Mouse (Mus musculus) limb, embryonic 12.5 days (tissue): Measurements from ENCODE around the gene Recql. TPM values are rescaled to one million over a fixed set of nuclear protein-coding genes. Genes with fewer than 3 reads are reported as not detected.
"Not testable (repeated sequence)": the region's sequence is repeated elsewhere in the genome, so short reads cannot be mapped to it uniquely, and the experiment has no call there.

Experiments used
- ATAC-seq: fragments of 200-750 bp; cut with Nextera tagmentation; 2 replicates; pipeline ENCODE4 v1.8.0; 2017; ENCODE audit warnings: low read depth, moderate TSS enrichment; ENCODE audit not compliant: insufficient number of reproducible peaks, insufficient read depth, low FRiP score, low TSS enrichment
- H3K27ac ChIP-seq: fragments of 300-500 bp; sonication (generic); 2 replicates; pipeline ENCODE4 v1.5.1; 2016; ENCODE audit warnings: mild to moderate bottlenecking, moderate library complexity
- H3K27me3 ChIP-seq: fragments of 300-500 bp; sonication (generic); 2 replicates; pipeline ENCODE4 v1.6.1; 2016; ENCODE audit warnings: mild to moderate bottlenecking, moderate library complexity
- H3K36me3 ChIP-seq: fragments of 300-500 bp; sonication (generic); 2 replicates; pipeline ENCODE4 v1.6.1; 2016; ENCODE audit warnings: mild to moderate bottlenecking, moderate library complexity
- H3K4me1 ChIP-seq: fragments of 300-500 bp; sonication (generic); replicated peaks from 2 replicates; pipeline ENCODE4 v1.6.1; 2016
- H3K4me2 ChIP-seq: fragments of 300-500 bp; sonication (generic); 2 replicates; pipeline ENCODE4 v1.6.1; 2016; ENCODE audit warnings: mild to moderate bottlenecking, moderate library complexity
- H3K4me3 ChIP-seq: fragments of 300-500 bp; sonication (generic); replicated peaks from 2 replicates; pipeline ENCODE4 v1.5.1; 2016; ENCODE audit warnings: mild to moderate bottlenecking
- H3K9ac ChIP-seq: fragments of 300-500 bp; sonication (generic); replicated peaks from 2 replicates; pipeline ENCODE4 v1.6.1; 2016; ENCODE audit warnings: mild to moderate bottlenecking, moderate library complexity
- H3K9me3 ChIP-seq: fragments of 300-500 bp; sonication (generic); 2 replicates; pipeline ENCODE4 v1.6.1; 2016; ENCODE audit warnings: mild to moderate bottlenecking, moderate library complexity
- WGBS: fragments of 180-500 bp; shearing (Covaris S2); methylation state at CpG from one replicate; pipeline ENCODE4 v1.1.7; 2016; 5-methylcytosine and 5-hydroxymethylcytosine counted together
- polyA plus RNA-seq: library from polyadenylated mRNA; unstranded; fragments of >200 nt; fragmentation: Nextera tagmentation; extraction: Ambion mirVana; gene quantifications from 2 replicates; pipeline ENCODE4 v1.2.1, GENCODE M21; 2016

The Recql gene
- polyA plus RNA-seq, 1 experiment from 2014 or later = 29.7 TPM

DNA sequence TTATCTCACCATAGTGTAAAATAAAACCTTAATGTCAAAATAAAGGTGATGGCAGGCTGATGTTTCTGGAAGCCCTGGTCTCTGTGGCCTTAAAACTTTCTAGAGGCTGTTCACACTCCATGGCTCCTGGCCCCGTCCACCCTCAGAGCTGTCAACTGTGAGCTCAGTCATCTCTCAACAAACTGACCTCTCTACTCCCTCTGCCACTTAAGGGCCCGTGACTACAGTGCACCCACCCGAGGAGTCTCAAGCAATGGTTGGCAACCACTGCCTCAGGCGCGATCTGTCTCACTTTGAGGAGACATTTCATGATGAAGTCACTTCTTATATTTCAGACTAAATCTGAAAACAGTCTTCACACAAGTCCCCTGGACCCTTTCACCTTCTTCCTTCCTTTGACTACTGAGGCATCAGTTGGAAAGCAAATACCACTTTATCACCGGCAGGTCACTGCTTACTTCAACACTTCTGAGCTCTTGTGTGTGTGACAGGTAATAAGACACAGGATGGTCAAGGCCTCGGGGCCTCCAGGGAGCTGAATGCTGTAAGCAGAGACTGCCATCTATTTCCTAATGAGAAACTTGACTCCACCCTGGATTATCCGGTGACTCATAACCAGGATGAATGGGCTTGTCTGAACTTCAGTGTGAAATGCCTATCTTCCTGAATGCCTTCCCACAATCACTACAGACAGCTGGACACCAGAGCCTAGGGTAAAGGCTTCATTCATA, 21.0 kb downstream of the Recql start:
- peaks cover 74% of the 10 kb centered on the region for H3K36me3 ChIP-seq
- H3K4me2 ChIP-seq = no peak overlapping the region
- 90% methylated on average over 8 of the region's 8 CpGs for WGBS
- H3K4me3 ChIP-seq = no peak overlapping the region
- no peak overlapping the region for H3K27ac ChIP-seq
- no peaks in the 10 kb centered on the region for H3K9me3 ChIP-seq
- H3K9ac ChIP-seq = no peak overlapping the region
- H3K27me3 ChIP-seq = no peaks in the 10 kb centered on the region
- no peak for ATAC-seq
- no peaks in the 10 kb centered on the region for H3K4me1 ChIP-seq

DNA sequence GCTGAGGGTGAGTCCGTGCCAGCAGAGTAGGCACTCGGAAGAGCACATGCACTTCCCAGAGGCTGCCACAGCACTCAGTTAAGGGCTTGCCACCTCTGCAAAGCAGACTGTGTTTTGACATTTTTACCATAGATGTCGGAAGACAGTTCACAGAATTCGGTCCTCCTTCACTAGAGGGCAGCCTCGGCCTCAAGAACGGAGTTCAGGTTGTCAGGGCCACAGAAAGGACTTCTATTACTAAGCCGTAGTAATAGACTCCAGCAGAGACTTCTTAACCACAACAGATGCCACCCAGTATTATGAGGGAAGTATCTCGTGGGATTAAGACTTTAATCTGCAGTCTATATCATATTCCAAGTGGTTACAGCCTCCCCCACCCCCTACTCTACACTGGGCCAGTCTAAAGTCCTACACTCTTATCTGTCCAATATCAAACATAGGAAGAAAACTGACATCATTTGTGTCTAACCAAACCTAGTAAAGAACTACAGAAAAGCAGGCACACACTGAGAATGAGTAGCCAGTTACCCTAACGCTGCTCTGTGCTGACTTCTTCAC, 23.8 kb downstream of the Recql start:
- no peak overlapping the region for H3K4me3 ChIP-seq

DNA sequence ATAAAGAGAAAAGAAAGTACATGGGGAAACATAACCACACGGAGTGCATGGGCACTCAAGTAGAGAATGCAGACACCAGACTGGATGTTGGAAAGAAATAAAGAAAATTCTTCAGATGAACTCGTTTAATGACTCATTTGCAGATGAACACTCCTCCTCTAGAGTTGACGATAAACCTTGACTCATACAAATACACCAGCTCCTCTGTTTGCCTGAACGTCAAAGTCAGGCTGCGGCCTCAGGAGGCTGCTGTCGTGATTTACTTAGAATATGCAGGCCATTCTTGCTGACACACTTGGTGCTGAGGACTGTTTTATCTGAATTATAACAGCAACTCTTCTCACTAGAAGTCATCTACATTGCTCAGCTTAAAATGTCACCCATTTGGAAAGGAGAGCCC, 24.9 kb downstream of the Recql start:
- peaks cover 79% of the 10 kb centered on the region for H3K36me3 ChIP-seq

More for the DNA sequence above, 23.8 kb downstream of the Recql start:
- H3K9me3 ChIP-seq = no peaks in the 10 kb centered on the region
- no peak overlapping the region for H3K27ac ChIP-seq
- H3K4me2 ChIP-seq = no peak overlapping the region
- H3K36me3 ChIP-seq = peaks cover 83% of the 10 kb centered on the region
- no peak overlapping the region for H3K9ac ChIP-seq
- no peaks in the 10 kb centered on the region for H3K4me1 ChIP-seq
- no peak for ATAC-seq
- WGBS = 75% methylated on average over 9 of the region's 9 CpGs
- H3K27me3 ChIP-seq = no peaks in the 10 kb centered on the region

DNA sequence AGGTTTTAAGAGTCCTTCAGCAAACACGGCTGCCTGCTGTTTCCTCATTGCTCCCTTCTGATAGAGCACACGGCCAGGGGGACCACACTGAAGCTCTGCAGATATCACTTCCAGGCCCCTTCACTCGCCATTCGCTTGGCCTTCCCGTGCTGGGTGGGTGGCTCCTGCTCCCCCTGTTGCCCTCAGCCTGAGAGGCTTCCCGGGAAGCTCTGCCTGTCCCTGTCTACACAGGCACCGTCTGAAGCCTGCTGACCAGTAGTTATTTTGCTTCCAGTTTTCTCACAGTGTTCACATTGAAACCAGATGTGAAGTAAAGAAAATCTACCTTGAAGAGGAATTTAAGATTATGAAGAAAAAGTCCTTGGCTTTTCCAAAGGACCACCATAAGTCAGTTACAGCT, 29.8 kb downstream of the Recql start:
- Histone ChIP-seq H3K9me3 (no peaks in the 10 kb centered on the region), H3K9ac (no peak overlapping the region), H3K4me1 (no peaks in the 10 kb centered on the region), H3K27ac (no peak overlapping the region), H3K4me3 (no peak overlapping the region), H3K4me2 (no peak overlapping the region), H3K36me3 (peaks cover 68% of the 10 kb centered on the region), H3K27me3 (no peaks in the 10 kb centered on the region)
- no peak for ATAC-seq
- WGBS = 72% methylated on average over 7 of the region's 7 CpGs

More for the DNA sequence above, 24.9 kb downstream of the Recql start:
- Histone ChIP-seq H3K4me3 (no peak overlapping the region), H3K4me2 (no peak overlapping the region), H3K4me1 (no peaks in the 10 kb centered on the region), H3K9me3 (no peaks in the 10 kb centered on the region), H3K27me3 (no peaks in the 10 kb centered on the region), H3K9ac (no peak overlapping the region), H3K27ac (no peak overlapping the region)
- no peak for ATAC-seq
- WGBS = 91% methylated on average over 6 of the region's 6 CpGs

DNA sequence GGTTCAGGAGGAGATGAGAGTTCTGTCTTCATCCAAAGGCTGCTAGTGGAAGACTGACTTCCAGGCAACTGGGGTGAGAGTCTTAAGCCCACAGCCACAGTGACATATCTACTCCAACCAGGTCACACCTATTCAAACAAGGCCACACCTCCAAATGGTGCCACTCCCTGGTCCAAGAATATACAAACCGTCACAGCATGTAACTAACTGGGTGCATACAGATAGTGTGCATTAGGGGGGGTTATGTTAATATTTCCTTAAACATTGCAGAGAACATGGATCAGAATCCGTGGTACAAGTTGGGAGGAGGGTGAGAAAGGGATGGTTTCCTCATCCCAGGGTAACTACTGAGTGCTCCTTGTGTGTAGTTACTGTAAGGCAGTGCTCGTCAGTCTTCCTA, 34.8 kb downstream of the Recql start:
- not testable (repeated sequence) for ATAC-seq, H3K9ac ChIP-seq, H3K27ac ChIP-seq, H3K9me3 ChIP-seq, H3K4me1 ChIP-seq, H3K27me3 ChIP-seq, H3K4me2 ChIP-seq, H3K4me3 ChIP-seq
- peaks cover 54% of the 10 kb centered on the region for H3K36me3 ChIP-seq
- 93% methylated on average over 3 of the region's 3 CpGs for WGBS

DNA sequence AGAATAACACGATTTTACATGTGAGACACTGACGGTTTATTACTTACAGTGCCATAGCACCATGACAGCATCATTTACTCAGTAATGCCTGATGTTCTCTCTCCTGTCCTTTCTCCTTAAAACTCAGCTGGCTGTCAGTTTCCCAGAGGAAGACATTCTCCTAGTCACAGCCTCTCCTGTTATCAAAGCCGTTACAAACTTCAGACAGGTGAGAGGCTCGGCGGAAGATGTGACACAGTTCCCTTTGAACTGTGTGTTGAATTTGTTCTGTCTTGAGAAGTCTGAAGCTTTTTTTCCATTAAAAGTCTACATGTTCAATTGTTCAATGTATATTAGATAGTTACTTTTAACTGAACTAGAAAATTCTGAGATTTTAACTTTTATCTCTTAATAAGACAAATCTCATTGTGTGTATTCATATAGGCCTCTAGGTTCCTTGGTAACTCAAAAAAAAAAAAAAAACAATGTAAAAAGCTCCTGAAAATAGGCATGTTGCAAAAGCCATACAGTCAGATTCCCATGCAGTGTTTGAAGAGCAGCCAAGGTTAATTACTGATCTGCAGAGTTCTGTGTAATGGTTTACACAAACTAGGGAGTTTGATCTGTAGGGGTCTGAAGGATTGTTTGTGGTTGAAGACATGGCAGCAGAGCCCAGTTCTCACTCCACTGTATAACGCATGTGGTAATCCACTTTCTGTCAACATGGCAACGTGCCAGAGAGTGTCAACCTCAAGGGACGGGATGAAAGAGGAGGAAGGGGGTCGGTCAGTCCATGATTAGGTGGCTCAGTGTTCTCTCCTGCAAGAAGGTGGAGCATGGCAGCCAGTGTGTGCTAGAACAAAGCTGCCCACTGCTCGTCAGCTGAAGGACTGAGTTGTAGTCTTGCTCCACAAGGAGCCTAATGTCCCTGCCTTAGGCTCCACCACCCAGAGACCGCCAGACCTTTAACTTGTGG, 39.2 kb downstream of the Recql start:
- no peak overlapping the region for H3K9ac ChIP-seq
- peaks cover 9% of the 10 kb centered on the region; the same call in 1 of the 2 replicates for H3K4me1 ChIP-seq
- WGBS = 90% methylated on average over 11 of the region's 11 CpGs
- H3K9me3 ChIP-seq = no peaks in the 10 kb centered on the region
- H3K27ac ChIP-seq = no peak overlapping the region
- no peak overlapping the region for H3K4me3 ChIP-seq
- no peaks in the 10 kb centered on the region for H3K27me3 ChIP-seq
- H3K4me2 ChIP-seq = no peak overlapping the region
- no peak for ATAC-seq
- H3K36me3 ChIP-seq = peaks cover 28% of the 10 kb centered on the region

DNA sequence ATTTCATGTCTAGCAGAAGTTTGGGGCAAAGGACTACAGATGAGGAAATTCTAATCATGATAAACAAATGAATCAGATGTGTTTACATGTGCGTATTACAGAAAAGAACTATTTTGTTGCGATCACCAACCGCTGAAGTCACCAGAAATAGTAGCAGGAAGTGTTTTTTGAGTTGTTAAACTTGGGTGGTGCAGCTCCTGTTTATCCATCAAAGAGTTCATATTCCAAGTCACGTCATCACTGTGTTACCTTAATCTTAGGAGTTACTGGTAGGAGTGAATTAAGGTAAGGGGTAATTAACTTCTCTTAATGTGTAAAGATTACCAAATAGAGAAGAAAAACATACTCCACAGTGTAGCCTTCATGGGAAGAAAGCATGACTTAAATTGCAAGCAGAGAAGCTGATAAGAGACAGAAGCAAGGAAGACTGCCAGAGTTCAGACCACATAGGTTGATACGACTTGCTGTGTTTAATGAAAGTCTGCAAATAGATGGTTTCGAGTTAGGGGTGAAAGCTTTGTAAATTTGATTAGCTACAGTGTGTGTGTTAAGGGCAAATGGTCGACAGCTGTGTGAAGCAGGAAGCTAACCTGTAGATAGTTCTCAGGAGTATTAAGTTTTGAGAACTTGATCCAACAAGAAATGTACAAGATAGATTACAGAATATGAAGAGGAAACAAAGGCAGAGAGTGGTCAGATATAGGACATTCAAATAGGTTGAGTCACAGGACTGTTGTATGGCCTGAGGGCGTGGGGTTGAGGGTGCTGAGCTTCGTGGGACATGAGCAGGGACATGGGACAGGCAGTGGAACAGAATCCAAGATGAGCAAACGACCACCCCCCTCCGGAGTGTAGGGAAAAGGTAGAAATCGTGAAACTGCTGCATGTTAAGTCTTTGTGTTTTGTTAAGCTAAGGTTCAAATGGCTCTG, 40.4 kb downstream of the Recql start:
- 53% methylated on average over 12 of the region's 12 CpGs for WGBS
- Histone ChIP-seq H3K27me3 (no peaks in the 10 kb centered on the region), H3K9me3 (no peaks in the 10 kb centered on the region), H3K4me1 (peaks cover 9% of the 10 kb centered on the region; the same call in 1 of the 2 replicates), H3K36me3 (peaks cover 18% of the 10 kb centered on the region), H3K27ac (no peak overlapping the region), H3K9ac (peak overlapping the region; percentile 55), H3K4me3 (peak overlapping the region; percentile 65), H3K4me2 (peak overlapping the region; percentile 58)
- ATAC-seq = no peak

DNA sequence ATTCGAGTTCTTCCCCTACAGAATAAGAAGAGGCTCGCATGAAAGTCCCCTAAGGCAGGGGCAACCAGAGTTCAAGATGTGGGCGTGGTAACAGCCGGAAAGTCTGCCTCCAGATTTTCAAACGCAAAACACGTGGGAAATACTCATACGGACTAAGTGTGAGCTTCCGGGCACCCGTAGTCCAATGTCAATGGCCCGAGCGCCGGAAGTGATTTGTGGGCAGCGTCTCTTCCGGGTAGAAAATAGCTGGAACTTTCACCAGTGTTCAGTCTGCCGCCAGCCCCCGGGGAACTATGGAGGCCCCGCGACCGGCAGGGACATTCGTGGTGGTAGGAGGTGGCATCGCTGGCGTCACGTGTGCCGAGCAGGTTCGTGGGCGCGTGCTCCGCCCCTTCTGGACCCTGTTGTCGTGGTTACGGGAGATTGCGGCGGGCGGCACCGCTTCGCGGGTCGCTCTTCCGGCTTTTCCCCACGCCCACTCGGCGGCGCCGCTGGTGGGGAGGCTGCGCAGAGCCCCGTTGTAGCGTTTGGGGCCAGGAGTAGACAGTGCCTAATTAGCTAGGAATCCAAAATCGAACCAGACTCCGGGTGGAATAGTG, 41.3 kb downstream of the Recql start, which contains the start of gene Pyroxd1:
Pyroxd1 (plus strand) TSS at position 215 of the 599 bp plus-strand sequence.
- no peaks in the 10 kb centered on the region for H3K27me3 ChIP-seq
- H3K4me2 ChIP-seq = peak within 1 kb of the TSS; percentile 58
- peak within 1 kb of the TSS; percentile 69; the same call in 1 of the 2 replicates for H3K27ac ChIP-seq
- peaks cover 9% of the 10 kb centered on the region; the same call in 1 of the 2 replicates for H3K4me1 ChIP-seq
- H3K9me3 ChIP-seq = no peaks in the 10 kb centered on the region
- peaks cover 9% of the 10 kb centered on the region; the same call in 1 of the 2 replicates for H3K36me3 ChIP-seq
- H3K4me3 ChIP-seq = peak within 1 kb of the TSS; percentile 65
- under 1% methylated on average over 48 of the region's 48 CpGs for WGBS
- ATAC-seq = peak; percentile 93
- H3K9ac ChIP-seq = peak within 1 kb of the TSS; percentile 55

DNA sequence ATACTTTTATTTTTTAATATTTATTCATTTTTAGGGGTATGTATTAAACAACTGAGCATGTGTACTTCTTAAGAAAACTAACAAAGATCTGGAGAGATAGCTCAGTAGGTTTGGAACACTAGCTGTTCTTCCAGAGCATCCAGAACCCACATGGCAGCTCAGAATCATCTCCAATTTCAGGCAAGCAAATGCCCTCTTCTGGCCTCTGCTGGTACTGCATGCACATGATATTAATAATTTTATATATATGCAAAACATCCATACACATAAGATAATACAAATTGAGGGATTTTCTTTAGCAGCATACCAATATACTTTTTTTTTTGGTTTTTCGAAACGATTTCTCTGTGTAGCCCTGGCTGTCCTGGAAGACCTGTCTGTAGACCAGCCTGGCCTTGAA, 43.3 kb downstream of the Recql start:
- WGBS = 66% methylated on average over 2 of the region's 2 CpGs
- Histone ChIP-seq H3K4me2 (no peak overlapping the region), H3K9ac (no peak overlapping the region)

DNA sequence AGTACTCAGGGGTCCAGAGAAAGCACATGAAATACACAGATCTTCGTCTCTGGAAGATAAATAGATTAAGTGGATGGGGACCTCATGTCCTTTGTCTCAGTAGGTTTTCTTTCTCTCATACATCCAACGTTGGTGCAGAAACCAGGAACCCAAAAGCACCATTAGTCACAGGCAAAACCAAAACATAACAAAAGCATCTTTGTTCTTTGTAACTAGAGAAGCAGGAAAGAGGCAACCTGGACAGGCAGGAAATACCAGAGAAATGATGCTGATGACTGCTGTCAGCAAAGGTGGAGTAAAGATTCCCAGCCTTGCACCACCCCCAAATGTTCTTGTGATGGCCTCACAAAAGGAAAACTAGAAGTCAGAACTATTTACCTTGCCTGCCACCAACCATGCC, 47.3 kb downstream of the Recql start:
- ATAC-seq = no peak
- no peaks in the 10 kb centered on the region for H3K9me3 ChIP-seq
- H3K27ac ChIP-seq = no peak overlapping the region
- no peaks in the 10 kb centered on the region for H3K4me1 ChIP-seq
- WGBS = 49% methylated on average over 2 of the region's 2 CpGs
- no peak overlapping the region for H3K4me2 ChIP-seq
- H3K27me3 ChIP-seq = no peaks in the 10 kb centered on the region
- H3K36me3 ChIP-seq = no peaks in the 10 kb centered on the region
- H3K9ac ChIP-seq = no peak overlapping the region
- H3K4me3 ChIP-seq = no peak overlapping the region

More for the DNA sequence above, 43.3 kb downstream of the Recql start:
- no peak for ATAC-seq
- Histone ChIP-seq H3K9me3 (no peaks in the 10 kb centered on the region), H3K36me3 (no peaks in the 10 kb centered on the region), H3K27ac (no peak overlapping the region), H3K27me3 (no peaks in the 10 kb centered on the region), H3K4me3 (no peak overlapping the region), H3K4me1 (peaks cover 9% of the 10 kb centered on the region; the same call in 1 of the 2 replicates)
